Mouse (Mus musculus): ENCODE measurements around the gene Ebi3. TPM values are rescaled to one million over a fixed set of nuclear protein-coding genes. Genes with fewer than 3 reads are reported as not detected.
A peak's percentile ranks its signal among the peaks of the same experiment; 100 is the strongest.

Gene Ebi3
- polyA plus RNA-seq, 1 experiment from 2014 or later = 2.8 TPM

GRCm38 (mm10) chr17:55960791-55961190, 8.4 kb downstream of the Ebi3 start:
- H3K27me3 ChIP-seq (ENCODE audit: insufficient read depth, poor library complexity, severe bottlenecking) = no peaks in the 10 kb centered on the region
- H3K36me3 ChIP-seq = peaks cover 52% of the 10 kb centered on the region
- no peaks in the 10 kb centered on the region for H3K9me3 ChIP-seq
- DNase-seq (ENCODE audit: low spot score) = peak; percentile 0
- H3K27ac ChIP-seq = no peak overlapping the region
- no peak overlapping the region for H3K4me3 ChIP-seq
- H3K4me1 ChIP-seq (replicated peaks) = peaks cover 37% of the 10 kb centered on the region

- DNase-seq (ENCODE audit: low spot score) = peak; percentile 2
- 91% methylated on average over 7 of the region's 7 CpGs for WGBS
- H3K27ac ChIP-seq = no peak overlapping the region
- no peak overlapping the region for H3K4me3 ChIP-seq
- H3K4me1 ChIP-seq (replicated peaks) = peaks cover 28% of the 10 kb centered on the region
- no peaks in the 10 kb centered on the region for H3K27me3 ChIP-seq (ENCODE audit: insufficient read depth, poor library complexity, severe bottlenecking)
- no peaks in the 10 kb centered on the region for H3K9me3 ChIP-seq
- peaks cover 60% of the 10 kb centered on the region for H3K36me3 ChIP-seq
Measured at GRCm38 (mm10) chr17:55961631-55962030, 9.2 kb downstream of the Ebi3 start.

GRCm38 (mm10) chr17:55963171-55963570, 10.7 kb downstream of the Ebi3 start:
- H3K27ac ChIP-seq = no peak overlapping the region
- peaks cover 24% of the 10 kb centered on the region for H3K4me1 ChIP-seq (replicated peaks)
- no peaks in the 10 kb centered on the region for H3K27me3 ChIP-seq (ENCODE audit: insufficient read depth, poor library complexity, severe bottlenecking)
- DNase-seq (ENCODE audit: low spot score) = no peak
- H3K9me3 ChIP-seq = no peaks in the 10 kb centered on the region
- no peak overlapping the region for H3K4me3 ChIP-seq
- 89% methylated on average over 14 of the region's 14 CpGs for whole genome bisulfite sequencing
- H3K36me3 ChIP-seq = peaks cover 76% of the 10 kb centered on the region

GRCm38 (mm10) chr17:55964496-55964895, 12.1 kb downstream of the Ebi3 start:
- DNase-seq (ENCODE audit: low spot score) = no peak
- H3K27ac ChIP-seq = no peak overlapping the region
- peaks cover 32% of the 10 kb centered on the region for H3K4me1 ChIP-seq (replicated peaks)
- WGBS = 94% methylated on average over 10 of the region's 10 CpGs
- H3K36me3 ChIP-seq = peaks cover 79% of the 10 kb centered on the region
- no peaks in the 10 kb centered on the region; the same call in 1 of the 2 replicates for H3K27me3 ChIP-seq (ENCODE audit: insufficient read depth, poor library complexity, severe bottlenecking)
- H3K4me3 ChIP-seq = no peak overlapping the region
- H3K9me3 ChIP-seq = no peaks in the 10 kb centered on the region

- H3K4me3 ChIP-seq = no peak overlapping the region
- H3K27ac ChIP-seq = no peak overlapping the region
- peaks cover 4% of the 10 kb centered on the region for H3K27me3 ChIP-seq (ENCODE audit: insufficient read depth, poor library complexity, severe bottlenecking)
- DNase-seq (ENCODE audit: low spot score) = no peak
- H3K36me3 ChIP-seq = peaks cover 79% of the 10 kb centered on the region
- no peaks in the 10 kb centered on the region for H3K9me3 ChIP-seq
- 85% methylated on average over 9 of the region's 9 CpGs for WGBS
- H3K4me1 ChIP-seq (replicated peaks) = peaks cover 32% of the 10 kb centered on the region
Measured at GRCm38 (mm10) chr17:55964996-55965395, 12.6 kb downstream of the Ebi3 start.

GRCm38 (mm10) chr17:55967186-55967585, 14.7 kb downstream of the Ebi3 start:
- DNase-seq (ENCODE audit: low spot score) = no peak
- 94% methylated on average over 4 of the region's 4 CpGs for WGBS
- Histone ChIP-seq H3K4me3 (no peak overlapping the region), H3K9me3 (no peaks in the 10 kb centered on the region), H3K36me3 (peaks cover 61% of the 10 kb centered on the region), H3K27me3 (ENCODE audit: insufficient read depth, poor library complexity, severe bottlenecking) (peaks cover 17% of the 10 kb centered on the region), H3K27ac (0 out of 2 replicates have a peak overlapping the region, but pooled peaks have one; percentile 96), H3K4me1 (replicated peaks) (peaks cover 48% of the 10 kb centered on the region)

GRCm38 (mm10) chr17:55968210-55968609, 15.8 kb downstream of the Ebi3 start:
- 53% methylated on average over 7 of the region's 7 CpGs for WGBS
- DNase-seq (ENCODE audit: low spot score) = peak; percentile 23
- H3K27ac ChIP-seq = peak overlapping the region; percentile 96
- H3K27me3 ChIP-seq (ENCODE audit: insufficient read depth, poor library complexity, severe bottlenecking) = peaks cover 17% of the 10 kb centered on the region
- H3K4me1 ChIP-seq (replicated peaks) = peaks cover 52% of the 10 kb centered on the region
- H3K9me3 ChIP-seq = no peaks in the 10 kb centered on the region
- peaks cover 63% of the 10 kb centered on the region for H3K36me3 ChIP-seq
- H3K4me3 ChIP-seq = no peak overlapping the region

- 34% methylated on average over 14 of the region's 14 CpGs for WGBS
- H3K9me3 ChIP-seq = no peaks in the 10 kb centered on the region
- peaks cover 52% of the 10 kb centered on the region for H3K4me1 ChIP-seq (replicated peaks)
- DNase-seq (ENCODE audit: low spot score) = peak; percentile 79
- H3K36me3 ChIP-seq = peaks cover 63% of the 10 kb centered on the region
- peak overlapping the region; percentile 96 for H3K27ac ChIP-seq
- H3K4me3 ChIP-seq = peak overlapping the region; percentile 77
- H3K27me3 ChIP-seq (ENCODE audit: insufficient read depth, poor library complexity, severe bottlenecking) = peaks cover 17% of the 10 kb centered on the region
Measured at GRCm38 (mm10) chr17:55969560-55969959, 17.1 kb downstream of the Ebi3 start.

- Histone ChIP-seq H3K4me1 (replicated peaks) (peaks cover 52% of the 10 kb centered on the region), H3K27ac (peak within 1 kb of the TSS; percentile 96), H3K27me3 (ENCODE audit: insufficient read depth, poor library complexity, severe bottlenecking) (peaks cover 17% of the 10 kb centered on the region), H3K9me3 (no peaks in the 10 kb centered on the region), H3K36me3 (peaks cover 63% of the 10 kb centered on the region), H3K4me3 (peak within 1 kb of the TSS; percentile 77)
- WGBS = 8% methylated on average over 55 of the region's 55 CpGs
- DNase-seq (ENCODE audit: low spot score) = peak; percentile 88
Measured at GRCm38 (mm10) chr17:55969966-55970891, 17.8 kb downstream of the Ebi3 start, which contains the start of gene Shd. Shd (plus strand) TSS chr17:55970467.

- no peaks in the 10 kb centered on the region for H3K9me3 ChIP-seq
- H3K36me3 ChIP-seq = peaks cover 54% of the 10 kb centered on the region
- no peak for DNase-seq (ENCODE audit: low spot score)
- 24% methylated on average over 22 of the region's 22 CpGs for WGBS
- peaks cover 17% of the 10 kb centered on the region for H3K27me3 ChIP-seq (ENCODE audit: insufficient read depth, poor library complexity, severe bottlenecking)
- peak overlapping the region; percentile 96 for H3K27ac ChIP-seq
- H3K4me1 ChIP-seq (replicated peaks) = peaks cover 58% of the 10 kb centered on the region
- H3K4me3 ChIP-seq = peak overlapping the region; percentile 77
Measured at GRCm38 (mm10) chr17:55971453-55971852, 19.0 kb downstream of the Ebi3 start.

- H3K4me3 ChIP-seq = no peak overlapping the region
- peaks cover 33% of the 10 kb centered on the region for H3K36me3 ChIP-seq
- peaks cover 10% of the 10 kb centered on the region; the same call in 1 of the 2 replicates for H3K27me3 ChIP-seq (ENCODE audit: insufficient read depth, poor library complexity, severe bottlenecking)
- 16% methylated on average over 13 of the region's 13 CpGs for WGBS
- H3K4me1 ChIP-seq (replicated peaks) = peaks cover 28% of the 10 kb centered on the region
- H3K27ac ChIP-seq = peak overlapping the region; percentile 66
- H3K9me3 ChIP-seq = no peaks in the 10 kb centered on the region
- peak; percentile 78 for DNase-seq (ENCODE audit: low spot score)
Measured at GRCm38 (mm10) chr17:55976255-55976862, 23.9 kb downstream of the Ebi3 start.

GRCm38 (mm10) chr17:55977301-55977700, 24.9 kb downstream of the Ebi3 start:
- H3K4me3 ChIP-seq = no peak overlapping the region
- 64% methylated on average over 3 of the region's 3 CpGs for WGBS
- peak overlapping the region; percentile 35; the same call in 1 of the 2 replicates for H3K27ac ChIP-seq
- H3K27me3 ChIP-seq (ENCODE audit: insufficient read depth, poor library complexity, severe bottlenecking) = peaks cover 5% of the 10 kb centered on the region; the same call in 1 of the 2 replicates
- no peaks in the 10 kb centered on the region for H3K9me3 ChIP-seq
- DNase-seq (ENCODE audit: low spot score) = no peak
- peaks cover 33% of the 10 kb centered on the region for H3K36me3 ChIP-seq
- peaks cover 23% of the 10 kb centered on the region for H3K4me1 ChIP-seq (replicated peaks)
